Mouse (Mus musculus) heart, postnatal 0 days (tissue): ENCODE measurements around the gene B3gntl1. TPM values are rescaled to one million over a fixed set of nuclear protein-coding genes. Genes with fewer than 3 reads are reported as not detected.

ENCODE experiments used
- ATAC-seq: fragments of 200-750 bp; cut with Nextera tagmentation; 2 replicates; pipeline ENCODE4 v1.8.0; 2017; ENCODE audit warnings: low read depth, moderate number of reproducible peaks, moderate library complexity; ENCODE audit not compliant: insufficient read depth
- DNase-seq: peaks from one replicate; pipeline ENCODE4 v3.0.0-alpha.2; 2016; ENCODE audit warnings: low spot score
- H3K27ac ChIP-seq: fragments of 300-500 bp; sonication (generic); 2 replicates; pipeline ENCODE4 v1.5.1; 2014; ENCODE audit warnings: low read depth, mild to moderate bottlenecking
- H3K27me3 ChIP-seq: fragments of 300-500 bp; sonication (generic); 2 replicates; pipeline ENCODE4 v1.6.1; 2014; ENCODE audit warnings: low read length, mixed read lengths; ENCODE audit not compliant: control insufficient read depth, insufficient read depth
- H3K36me3 ChIP-seq: fragments of 300-500 bp; sonication (generic); replicated peaks from 2 replicates; pipeline ENCODE4 v1.6.1; 2014; ENCODE audit warnings: low read length, mixed read lengths; ENCODE audit not compliant: control insufficient read depth, insufficient read depth
- H3K4me1 ChIP-seq: fragments of 300-500 bp; sonication (generic); 2 replicates; pipeline ENCODE4 v1.6.1; 2014; ENCODE audit warnings: antibody characterized with exemption; ENCODE audit not compliant: control insufficient read depth, insufficient read depth
- H3K4me2 ChIP-seq: fragments of 300-500 bp; sonication (generic); 2 replicates; pipeline ENCODE4 v1.6.1; 2014; ENCODE audit warnings: low read depth, mild to moderate bottlenecking, low read length, moderate library complexity
- H3K4me3 ChIP-seq: fragments of 300-500 bp; sonication (generic); 2 replicates; pipeline ENCODE4 v1.5.1; 2014; ENCODE audit warnings: low read depth, low read length
- H3K9ac ChIP-seq: fragments of 300-500 bp; sonication (generic); replicated peaks from 2 replicates; pipeline ENCODE4 v1.6.1; 2014; ENCODE audit warnings: low read depth, low read length, mixed read lengths
- H3K9me3 ChIP-seq: fragments of 300-500 bp; sonication (generic); replicated peaks from 2 replicates; pipeline ENCODE4 v1.6.1; 2016; ENCODE audit warnings: low read length; ENCODE audit not compliant: control insufficient read depth
- CTCF ChIP-seq: IDR thresholded peaks from 2 replicates; pipeline ENCODE4 v1.5.1; 2016; ENCODE audit warnings: antibody characterized with exemption, control low read depth, low read depth
- EP300 ChIP-seq: IDR thresholded peaks from 2 replicates; pipeline ENCODE4 v1.6.1; 2016; ENCODE audit warnings: antibody characterized with exemption, low read depth
- WGBS: fragments of 180-500 bp; shearing (Covaris S2); extraction: QIAGEN DNeasy Blood & Tissue Kit; methylation state at CpG from one replicate; pipeline ENCODE4 v1.1.7; 2014; 5-methylcytosine and 5-hydroxymethylcytosine counted together
- polyA plus RNA-seq: library from polyadenylated mRNA; unstranded; fragments of >200 nt; fragmentation: Nextera tagmentation; extraction: Ambion mirVana; gene quantifications from 2 replicates; pipeline ENCODE4 v1.2.1, GENCODE M21; 2015
- total RNA-seq: library from RNA; depleted of rRNA; stranded (reverse); fragments of >200 nt; gene quantifications from 2 replicates; pipeline ENCODE4 v1.2.3, GENCODE M21; 2014; ENCODE audit warnings: low replicate concordance

B3gntl1 gene
- total and polyA plus RNA-seq, 2 experiments from 2014 or later, result 4.3 to 4.7 TPM

DNA sequence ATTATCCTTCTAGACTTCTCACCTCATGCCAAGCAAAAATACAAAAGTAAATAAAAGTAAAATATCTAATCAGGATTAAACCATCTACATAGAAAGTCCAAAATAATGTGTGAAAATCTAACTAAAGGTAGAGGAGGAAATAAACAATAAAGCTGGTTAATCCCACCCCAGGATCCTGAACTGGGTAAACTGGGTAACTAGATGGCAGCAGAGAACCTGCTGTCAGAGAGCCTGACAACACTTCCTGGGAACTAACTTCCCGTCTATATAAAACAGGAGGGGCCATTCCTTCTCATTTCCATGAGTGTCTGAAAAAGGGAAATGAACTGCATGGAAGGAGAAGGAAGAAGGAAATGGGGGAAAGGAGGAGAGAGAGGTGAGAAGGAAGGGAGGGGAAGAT, 14.8 kb downstream of the B3gntl1 start:
- TF ChIP-seq CTCF, result peak; percentile 37
- TF ChIP-seq EP300, result no peak
- DNase-seq, result no peak
- no peak for ATAC-seq
- Histone ChIP-seq H3K9me3 (no peaks in the 10 kb centered on the region), H3K36me3 (peaks cover 4% of the 10 kb centered on the region; the same call in 1 of the 2 replicates), H3K27me3 (no peaks in the 10 kb centered on the region), H3K4me2 (no peak overlapping the region), H3K9ac (no peak overlapping the region), H3K27ac (no peak overlapping the region), H3K4me3 (no peak overlapping the region), H3K4me1 (no peaks in the 10 kb centered on the region; the same call in 1 of the 2 replicates)
- 24% methylated on average over 1 of the region's 1 CpGs for WGBS

DNA sequence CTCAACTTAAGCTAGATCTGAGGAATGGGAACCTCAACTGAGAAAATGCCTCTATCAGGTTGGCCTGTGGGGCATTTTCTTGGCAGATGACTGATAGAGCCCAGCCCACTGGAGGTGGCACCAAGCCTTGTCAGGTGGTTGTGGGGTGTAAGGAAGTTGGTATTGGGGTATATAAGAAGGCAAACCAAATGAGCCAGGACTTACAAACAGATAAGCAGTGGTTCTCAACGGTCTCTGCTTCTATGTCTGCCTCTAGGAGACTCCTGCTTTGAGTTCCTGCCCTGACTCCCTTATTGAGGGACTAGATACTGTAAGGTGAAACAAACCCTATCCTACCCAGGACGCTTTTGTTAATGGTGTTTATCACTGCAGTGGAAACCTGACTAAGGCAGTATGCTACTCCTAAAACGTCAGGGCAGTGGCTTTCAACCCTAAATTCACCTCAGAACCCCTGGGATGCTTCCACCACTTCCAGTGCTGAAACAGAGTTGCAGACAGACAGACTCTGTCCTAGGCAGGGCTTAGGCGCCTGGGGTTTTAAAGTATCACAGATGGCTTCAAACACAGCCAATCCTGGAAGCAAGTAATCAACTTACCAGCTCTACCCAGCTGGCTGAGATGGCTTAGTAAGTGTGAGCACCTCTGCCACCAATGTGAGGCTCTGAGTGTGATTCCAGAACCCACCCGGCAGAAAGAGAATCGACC, 17.0 kb downstream of the B3gntl1 start:
- Histone ChIP-seq H3K27me3 (no peaks in the 10 kb centered on the region), H3K9me3 (no peaks in the 10 kb centered on the region), H3K9ac (no peak overlapping the region), H3K36me3 (no peaks in the 10 kb centered on the region), H3K4me3 (no peak overlapping the region), H3K4me1 (no peaks in the 10 kb centered on the region; the same call in 1 of the 2 replicates), H3K27ac (no peak overlapping the region), H3K4me2 (no peak overlapping the region)
- DNase-seq (no peak), ATAC-seq (no peak)
- TF ChIP-seq EP300 (no peak), CTCF (no peak)
- WGBS, result 84% methylated on average over 6 of the region's 6 CpGs

DNA sequence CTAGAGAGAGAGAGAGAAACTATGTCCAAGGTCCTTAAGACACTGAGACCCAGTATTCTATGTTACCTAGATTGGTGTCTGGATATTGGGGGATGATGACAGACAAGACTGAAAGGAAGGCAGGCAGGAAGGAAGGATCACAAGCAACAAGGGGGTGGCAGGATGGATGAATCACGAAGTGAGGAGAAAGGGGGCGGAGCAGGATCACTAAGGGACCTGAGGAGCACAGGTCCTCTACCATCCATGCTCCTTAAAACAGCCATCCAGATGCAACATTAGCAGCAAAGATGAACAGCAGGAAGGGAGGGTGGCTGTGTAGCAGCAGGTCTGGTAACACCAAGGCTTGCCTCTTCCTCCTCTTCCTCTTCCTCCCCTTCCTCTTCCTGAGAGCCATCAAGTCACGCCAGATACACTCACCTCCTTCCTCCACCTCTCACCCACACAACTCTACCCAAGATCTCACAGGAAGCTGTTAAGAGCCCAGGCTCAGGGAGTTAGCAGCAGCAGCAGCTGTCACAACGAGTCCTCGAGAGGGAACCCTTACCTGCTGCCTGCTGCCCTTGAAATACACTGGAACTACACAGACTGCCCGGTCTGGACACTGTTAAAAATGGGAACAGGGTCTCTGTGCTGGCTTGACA, 17.7 kb downstream of the B3gntl1 start:
- H3K27ac ChIP-seq, result no peak overlapping the region
- ATAC-seq (no peak), DNase-seq (no peak)
- no peaks in the 10 kb centered on the region; the same call in 1 of the 2 replicates for H3K4me1 ChIP-seq
- TF ChIP-seq EP300, result no peak
- no peak for TF ChIP-seq CTCF
- no peaks in the 10 kb centered on the region for H3K36me3 ChIP-seq
- H3K27me3 ChIP-seq, result no peaks in the 10 kb centered on the region
- H3K9ac ChIP-seq, result no peak overlapping the region
- no peak overlapping the region for H3K4me3 ChIP-seq
- no peak overlapping the region for H3K4me2 ChIP-seq
- 49% methylated on average over 6 of the region's 6 CpGs for WGBS
- no peaks in the 10 kb centered on the region for H3K9me3 ChIP-seq

DNA sequence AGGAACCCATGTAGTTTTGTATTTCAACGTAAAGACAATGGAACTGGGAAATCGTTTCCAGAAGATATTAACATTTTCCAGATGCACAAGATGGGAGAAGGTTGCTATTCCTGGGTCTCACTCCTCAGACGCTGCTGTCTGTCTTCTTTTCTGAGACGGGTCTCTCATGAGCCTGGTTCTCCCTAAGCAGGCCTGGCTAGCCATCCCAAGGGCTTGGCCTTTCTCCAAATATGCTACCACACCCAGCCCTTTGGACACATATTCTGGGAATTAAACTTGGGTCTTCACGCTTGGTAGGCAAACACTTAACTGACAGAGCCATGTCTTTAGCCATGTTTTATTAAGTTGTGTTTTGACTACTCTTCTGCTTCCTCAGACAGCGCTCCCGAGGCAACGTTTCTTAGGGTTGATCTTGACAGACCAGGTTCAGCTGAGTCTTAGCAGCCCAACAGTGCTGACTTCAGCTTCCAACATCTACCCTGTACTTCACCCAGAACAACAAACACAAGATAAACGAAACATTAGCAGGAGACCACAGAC, 18.5 kb downstream of the B3gntl1 start:
- Histone ChIP-seq H3K9me3 (no peaks in the 10 kb centered on the region), H3K4me3 (no peak overlapping the region), H3K27me3 (no peaks in the 10 kb centered on the region), H3K4me2 (no peak overlapping the region), H3K9ac (no peak overlapping the region), H3K36me3 (no peaks in the 10 kb centered on the region), H3K27ac (no peak overlapping the region), H3K4me1 (no peaks in the 10 kb centered on the region; the same call in 1 of the 2 replicates)
- TF ChIP-seq EP300 (no peak), CTCF (no peak)
- 68% methylated on average over 9 of the region's 9 CpGs for WGBS
- ATAC-seq (no peak), DNase-seq (no peak)

DNA sequence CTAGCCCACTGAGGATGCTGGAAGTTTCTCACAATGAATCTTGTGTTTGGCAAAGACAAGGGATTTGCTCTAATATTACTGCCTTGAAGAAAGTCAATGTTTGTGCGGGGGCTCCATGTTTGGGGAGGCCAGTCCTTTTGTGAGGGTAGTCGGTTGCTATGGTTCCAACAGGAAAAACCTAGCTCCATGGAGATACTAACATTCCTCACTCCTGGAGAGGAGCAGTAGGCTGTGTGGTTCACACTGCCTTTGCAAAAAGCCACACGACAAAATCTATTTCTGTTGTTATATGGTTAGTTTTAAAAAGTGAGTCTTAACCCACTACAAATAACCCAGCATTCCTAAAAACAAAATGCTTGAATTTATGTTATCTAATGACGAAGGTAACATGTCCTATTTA, 19.3 kb downstream of the B3gntl1 start:
- Histone ChIP-seq H3K27ac (no peak overlapping the region), H3K36me3 (peaks cover 5% of the 10 kb centered on the region; the same call in 1 of the 2 replicates), H3K4me3 (no peak overlapping the region), H3K4me1 (no peaks in the 10 kb centered on the region; the same call in 1 of the 2 replicates), H3K4me2 (no peak overlapping the region), H3K9me3 (no peaks in the 10 kb centered on the region), H3K9ac (no peak overlapping the region), H3K27me3 (no peaks in the 10 kb centered on the region)
- TF ChIP-seq EP300 (no peak), CTCF (no peak)
- DNase-seq, result no peak
- no peak for ATAC-seq
- 86% methylated on average over 4 of the region's 4 CpGs for whole genome bisulfite sequencing
